Mouse (Mus musculus): ENCODE data around the gene Cdc37l1. TPM values are rescaled to one million over a fixed set of nuclear protein-coding genes. Genes with fewer than 3 reads are reported as not detected.

The Cdc37l1 gene
- polyA plus RNA-seq, 1 experiment from 2014 or later: 47.1 TPM

DNA sequence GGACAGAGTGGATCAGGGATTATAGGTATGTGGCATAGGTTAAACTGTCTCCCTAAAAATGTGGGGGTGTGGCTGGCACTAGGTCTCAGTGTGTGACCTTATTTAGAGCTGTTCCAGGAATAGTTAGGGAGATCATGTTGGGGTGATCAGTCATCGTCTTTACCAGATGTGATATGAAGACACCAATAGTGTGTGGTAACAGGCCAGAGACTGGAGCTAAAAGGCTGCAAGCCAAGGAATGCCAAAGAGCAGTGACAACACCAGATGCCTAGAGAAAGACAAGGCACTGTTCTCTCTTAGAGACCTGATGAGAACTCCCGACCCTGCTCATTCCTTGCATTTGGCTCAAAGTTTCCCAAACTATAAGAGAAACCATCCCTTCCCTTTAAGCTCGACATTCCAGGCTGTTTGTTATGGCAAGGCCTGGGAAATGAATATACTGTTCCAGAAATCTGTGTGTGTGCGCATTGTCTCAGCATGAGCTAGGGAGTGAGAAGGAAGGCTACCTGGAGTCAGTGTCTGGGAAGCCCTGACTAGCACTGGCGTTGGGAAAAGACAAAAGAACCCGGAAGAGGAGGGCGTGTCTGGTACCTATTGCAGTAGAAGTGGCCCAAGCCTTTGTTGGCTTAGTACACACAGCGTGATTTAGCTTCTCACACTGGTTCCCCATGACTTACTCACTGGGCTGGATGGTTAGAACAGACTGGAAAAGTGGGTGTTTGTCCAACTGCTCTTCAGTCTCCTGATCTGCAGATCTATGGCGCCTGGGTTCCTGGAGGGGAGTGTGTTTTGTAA lies 60.2 kb downstream of the Cdc37l1 start:
- ATAC-seq (ENCODE audit: low FRiP score, low read depth): no peak

DNA sequence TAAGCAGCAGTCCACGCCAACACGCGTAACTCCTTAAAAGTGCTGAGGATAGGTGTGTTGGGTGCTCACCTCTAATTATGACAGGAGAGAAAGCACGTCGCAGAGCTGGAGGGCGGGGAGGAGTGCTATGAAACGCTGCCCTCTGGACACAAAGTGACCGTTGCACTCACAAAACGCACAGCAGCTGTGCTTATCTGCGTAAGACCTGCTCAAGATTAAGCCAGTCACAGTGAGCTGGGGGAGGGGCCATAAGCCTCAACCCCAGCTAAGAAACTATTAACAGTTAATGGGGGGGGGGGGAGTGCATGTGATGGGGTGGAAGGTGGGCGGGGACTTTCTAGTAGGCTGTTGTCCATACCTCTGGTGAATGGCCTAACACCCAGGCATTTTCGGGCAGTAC lies 62.6 kb downstream of the Cdc37l1 start:
- Histone ChIP-seq H3K4me2 (no peak overlapping the region), H3K27me3 (no peaks in the 10 kb centered on the region), H3K9ac (no peak overlapping the region), H3K4me1 (replicated peaks) (peaks cover 5% of the 10 kb centered on the region; the same call in 1 of the 2 replicates), H3K4me3 (no peak overlapping the region), H3K27ac (replicated peaks) (no peak overlapping the region), H3K36me3 (no peaks in the 10 kb centered on the region), H3K9me3 (no peaks in the 10 kb centered on the region)
- no peak for ATAC-seq (ENCODE audit: low FRiP score, low read depth)
- 93% methylated on average over 12 of the region's 12 CpGs for WGBS

More for the DNA sequence above, 60.2 kb downstream of the Cdc37l1 start:
- 81% methylated on average over 9 of the region's 9 CpGs for WGBS
- no peak overlapping the region for H3K4me3 ChIP-seq
- no peaks in the 10 kb centered on the region for H3K36me3 ChIP-seq
- no peak overlapping the region for H3K9ac ChIP-seq
- peaks cover 21% of the 10 kb centered on the region for H3K4me1 ChIP-seq (replicated peaks)
- no peak overlapping the region for H3K4me2 ChIP-seq
- no peak overlapping the region for H3K27ac ChIP-seq (replicated peaks)
- no peaks in the 10 kb centered on the region for H3K27me3 ChIP-seq
- no peaks in the 10 kb centered on the region for H3K9me3 ChIP-seq

DNA sequence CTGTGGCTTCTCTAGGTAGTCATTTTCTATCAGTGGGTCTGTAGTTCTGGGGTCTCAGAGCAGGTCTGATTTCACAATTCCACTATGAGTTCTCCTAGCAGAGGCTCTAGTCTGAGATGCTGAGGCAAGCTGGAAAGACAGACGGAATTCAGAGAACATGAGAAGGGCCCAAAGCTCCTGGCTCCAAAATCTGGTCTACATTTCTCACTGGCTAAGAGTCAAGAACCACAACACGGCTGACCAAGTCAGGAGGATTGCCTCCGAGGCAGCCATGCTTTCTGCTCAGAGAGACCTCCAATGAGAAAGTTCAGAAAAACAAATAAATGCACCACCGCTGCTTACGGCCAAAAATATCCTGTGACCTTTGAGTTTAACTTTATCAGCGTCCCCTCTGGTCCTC lies 64.4 kb downstream of the Cdc37l1 start:
- no peak overlapping the region for H3K9ac ChIP-seq
- no peaks in the 10 kb centered on the region for H3K27me3 ChIP-seq
- H3K36me3 ChIP-seq: no peaks in the 10 kb centered on the region
- no peaks in the 10 kb centered on the region for H3K9me3 ChIP-seq
- WGBS: 90% methylated on average over 6 of the region's 6 CpGs
- H3K4me1 ChIP-seq (replicated peaks): no peaks in the 10 kb centered on the region
- H3K4me2 ChIP-seq: no peak overlapping the region
- ATAC-seq (ENCODE audit: low FRiP score, low read depth): no peak
- H3K27ac ChIP-seq (replicated peaks): no peak overlapping the region
- H3K4me3 ChIP-seq: no peak overlapping the region

DNA sequence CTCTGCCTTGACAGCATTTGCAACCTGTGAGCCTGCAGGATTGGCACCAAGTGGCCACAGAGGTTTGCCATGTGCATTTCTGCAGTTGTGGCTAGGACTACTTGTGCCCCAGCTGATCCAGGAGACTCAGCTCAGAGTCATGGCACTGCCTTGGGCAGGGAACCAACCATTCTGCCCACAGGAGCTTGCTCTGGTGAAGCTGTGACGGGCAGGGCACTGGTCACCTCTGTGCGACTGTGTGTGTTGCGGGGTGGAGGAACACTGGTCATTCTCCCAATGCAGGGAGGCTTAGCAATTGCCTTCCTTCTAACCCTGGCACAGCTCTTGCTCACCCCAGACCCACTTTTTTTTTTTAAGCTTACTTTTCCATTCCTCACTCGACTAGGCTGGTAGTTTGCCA lies 65.3 kb downstream of the Cdc37l1 start:
- Histone ChIP-seq H3K9me3 (no peaks in the 10 kb centered on the region), H3K9ac (no peak overlapping the region), H3K4me3 (no peak overlapping the region), H3K4me1 (replicated peaks) (no peaks in the 10 kb centered on the region), H3K36me3 (no peaks in the 10 kb centered on the region), H3K27me3 (no peaks in the 10 kb centered on the region), H3K4me2 (no peak overlapping the region), H3K27ac (replicated peaks) (no peak overlapping the region)
- WGBS: 89% methylated on average over 4 of the region's 4 CpGs
- no peak for ATAC-seq (ENCODE audit: low FRiP score, low read depth)

DNA sequence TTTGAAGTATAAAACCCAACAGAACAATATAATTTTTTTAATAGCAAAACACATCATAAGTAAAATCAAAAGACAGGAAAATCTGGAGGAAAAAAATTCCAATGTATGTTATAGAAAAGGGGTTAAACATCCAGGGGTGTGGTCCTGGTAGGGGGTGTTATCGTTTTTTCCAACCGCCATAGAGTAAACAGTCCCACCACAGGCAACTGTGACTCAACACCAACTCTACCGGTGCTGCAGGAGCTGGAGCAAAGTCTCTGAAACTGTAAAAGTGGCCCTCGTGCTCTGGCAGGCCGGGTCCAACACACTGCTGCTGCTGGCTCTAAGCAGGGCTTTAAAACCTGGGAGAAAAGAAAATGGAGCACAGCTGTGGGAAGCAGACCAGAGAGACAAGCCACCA lies 68.6 kb downstream of the Cdc37l1 start:
- H3K9me3 ChIP-seq: no peaks in the 10 kb centered on the region
- 87% methylated on average over 5 of the region's 5 CpGs for WGBS
- no peaks in the 10 kb centered on the region for H3K27me3 ChIP-seq
- no peak overlapping the region for H3K9ac ChIP-seq
- H3K4me2 ChIP-seq: no peak overlapping the region
- H3K27ac ChIP-seq (replicated peaks): no peak overlapping the region
- H3K36me3 ChIP-seq: no peaks in the 10 kb centered on the region
- H3K4me3 ChIP-seq: no peak overlapping the region
- H3K4me1 ChIP-seq (replicated peaks): peaks cover 3% of the 10 kb centered on the region; the same call in 1 of the 2 replicates
- no peak for ATAC-seq (ENCODE audit: low FRiP score, low read depth)

DNA sequence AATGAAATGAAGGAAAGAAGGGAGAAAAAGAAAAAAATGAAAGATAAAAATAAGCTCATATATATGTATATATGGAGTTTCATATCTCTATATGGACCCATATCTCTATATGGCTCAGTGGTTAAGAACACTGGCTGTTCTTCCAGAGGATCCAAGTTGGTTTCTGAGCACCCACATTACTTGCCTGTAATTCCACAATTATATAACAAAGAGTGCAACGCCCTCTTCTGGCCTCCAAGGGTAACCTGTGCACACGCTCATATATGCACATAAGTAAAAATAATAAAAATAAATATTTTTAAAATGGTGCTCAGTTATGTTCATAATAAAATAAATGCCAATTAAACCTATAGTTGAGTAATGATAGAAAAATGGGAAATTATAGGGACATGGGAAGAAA lies 69.5 kb downstream of the Cdc37l1 start:
- Histone ChIP-seq H3K4me1 (replicated peaks) (peaks cover 9% of the 10 kb centered on the region), H3K27me3 (no peaks in the 10 kb centered on the region), H3K36me3 (no peaks in the 10 kb centered on the region), H3K4me2 (no peak overlapping the region), H3K27ac (replicated peaks) (no peak overlapping the region), H3K4me3 (no peak overlapping the region), H3K9ac (no peak overlapping the region), H3K9me3 (no peaks in the 10 kb centered on the region)
- ATAC-seq (ENCODE audit: low FRiP score, low read depth): no peak
- WGBS: 89% methylated on average over 2 of the region's 2 CpGs

DNA sequence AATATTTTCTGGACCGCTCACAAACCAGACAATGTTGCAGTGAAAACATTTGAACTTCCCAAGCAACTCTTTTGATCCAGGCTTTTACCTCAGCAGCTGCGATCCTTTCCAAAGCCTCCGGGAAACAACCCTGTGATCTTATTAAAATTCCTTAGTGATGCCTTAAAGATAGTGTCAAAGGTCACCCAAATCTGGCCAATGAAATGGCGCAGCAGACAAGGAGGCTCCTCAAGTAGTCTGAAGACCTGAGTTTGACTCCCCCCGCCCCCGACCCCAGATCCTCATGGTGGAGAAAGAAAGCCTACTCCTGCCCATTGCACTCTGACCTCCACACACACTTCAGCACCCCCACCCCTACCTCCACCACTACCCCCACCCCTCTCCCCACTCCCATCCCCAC lies 70.1 kb downstream of the Cdc37l1 start:
- WGBS: 37% methylated on average over 6 of the region's 6 CpGs
- Histone ChIP-seq H3K27me3 (no peaks in the 10 kb centered on the region), H3K27ac (replicated peaks) (no peak overlapping the region), H3K36me3 (no peaks in the 10 kb centered on the region), H3K4me2 (no peak overlapping the region), H3K9me3 (no peaks in the 10 kb centered on the region), H3K9ac (no peak overlapping the region), H3K4me3 (no peak overlapping the region), H3K4me1 (replicated peaks) (peaks cover 9% of the 10 kb centered on the region)
- ATAC-seq (ENCODE audit: low FRiP score, low read depth): no peak

DNA sequence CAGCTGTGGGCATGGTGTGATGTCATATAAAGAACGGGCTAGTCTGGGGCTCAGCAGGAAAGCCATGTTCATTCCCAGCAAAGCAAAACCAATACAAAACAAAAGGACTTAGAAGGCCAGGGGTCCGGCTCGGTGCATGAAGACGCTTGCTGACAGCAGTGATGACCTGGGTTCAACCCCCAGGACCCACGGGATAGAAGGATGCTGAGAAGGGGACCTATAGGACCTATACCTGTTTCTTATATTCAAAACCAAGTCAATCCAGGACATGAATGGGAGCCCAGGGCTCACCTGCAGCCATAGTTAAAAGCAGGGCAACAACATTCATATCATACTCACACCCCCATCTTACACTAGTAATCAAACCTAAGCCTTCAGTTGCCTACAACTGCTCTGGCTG lies 72.9 kb downstream of the Cdc37l1 start:
- no peaks in the 10 kb centered on the region for H3K27me3 ChIP-seq
- peaks cover 9% of the 10 kb centered on the region for H3K4me1 ChIP-seq (replicated peaks)
- H3K4me2 ChIP-seq: no peak overlapping the region
- no peaks in the 10 kb centered on the region for H3K9me3 ChIP-seq
- no peak overlapping the region for H3K9ac ChIP-seq
- WGBS: 75% methylated on average over 5 of the region's 5 CpGs
- no peak overlapping the region for H3K4me3 ChIP-seq
- no peak for ATAC-seq (ENCODE audit: low FRiP score, low read depth)
- no peak overlapping the region for H3K27ac ChIP-seq (replicated peaks)
- no peaks in the 10 kb centered on the region for H3K36me3 ChIP-seq

DNA sequence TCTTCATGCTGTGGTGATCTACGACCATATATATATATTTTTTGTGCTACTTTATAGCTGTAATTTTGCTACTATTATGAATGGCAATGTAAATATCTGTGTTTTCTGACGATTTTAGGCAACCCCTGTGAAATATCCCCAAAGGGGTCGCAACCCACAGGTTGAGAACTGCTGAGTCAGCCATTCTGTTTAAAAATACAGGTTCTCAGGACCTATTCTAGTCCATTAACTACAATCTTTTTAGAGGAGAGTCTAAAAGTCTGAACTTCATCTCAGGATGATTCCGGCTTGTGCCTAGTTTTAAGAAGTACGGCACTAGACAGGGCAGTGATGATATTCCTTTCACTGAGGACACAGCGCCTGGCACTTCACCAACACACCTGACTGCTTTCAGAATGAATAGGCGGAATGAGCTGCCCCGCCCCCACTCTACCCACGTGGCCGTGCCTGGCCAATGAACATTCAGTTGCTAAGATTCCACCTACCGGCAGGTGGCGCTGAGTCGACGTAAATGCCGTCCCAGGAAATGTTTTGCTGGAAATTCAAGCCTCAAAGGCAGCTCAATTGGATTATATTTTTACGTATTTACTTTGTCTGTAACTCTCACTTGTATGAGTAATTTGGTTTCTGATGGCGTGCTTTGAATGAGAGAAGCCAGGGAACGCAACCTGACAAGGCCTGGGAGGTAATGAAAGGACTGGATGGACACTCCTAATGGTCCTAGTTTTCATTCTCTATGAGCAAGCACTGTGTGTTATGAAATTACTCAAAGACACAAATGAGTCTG lies 73.6 kb downstream of the Cdc37l1 start:
- 17% methylated on average over 18 of the region's 18 CpGs for WGBS
- no peaks in the 10 kb centered on the region for H3K27me3 ChIP-seq
- H3K9ac ChIP-seq: 0 out of 2 replicates have a peak overlapping the region, but pooled peaks have one; percentile 13
- no peaks in the 10 kb centered on the region for H3K9me3 ChIP-seq
- peak overlapping the region; percentile 13 for H3K4me3 ChIP-seq
- no peaks in the 10 kb centered on the region for H3K36me3 ChIP-seq
- no peak overlapping the region for H3K27ac ChIP-seq (replicated peaks)
- ATAC-seq (ENCODE audit: low FRiP score, low read depth): peak; percentile 81
- H3K4me1 ChIP-seq (replicated peaks): peaks cover 9% of the 10 kb centered on the region
- peak overlapping the region; percentile 52 for H3K4me2 ChIP-seq

DNA sequence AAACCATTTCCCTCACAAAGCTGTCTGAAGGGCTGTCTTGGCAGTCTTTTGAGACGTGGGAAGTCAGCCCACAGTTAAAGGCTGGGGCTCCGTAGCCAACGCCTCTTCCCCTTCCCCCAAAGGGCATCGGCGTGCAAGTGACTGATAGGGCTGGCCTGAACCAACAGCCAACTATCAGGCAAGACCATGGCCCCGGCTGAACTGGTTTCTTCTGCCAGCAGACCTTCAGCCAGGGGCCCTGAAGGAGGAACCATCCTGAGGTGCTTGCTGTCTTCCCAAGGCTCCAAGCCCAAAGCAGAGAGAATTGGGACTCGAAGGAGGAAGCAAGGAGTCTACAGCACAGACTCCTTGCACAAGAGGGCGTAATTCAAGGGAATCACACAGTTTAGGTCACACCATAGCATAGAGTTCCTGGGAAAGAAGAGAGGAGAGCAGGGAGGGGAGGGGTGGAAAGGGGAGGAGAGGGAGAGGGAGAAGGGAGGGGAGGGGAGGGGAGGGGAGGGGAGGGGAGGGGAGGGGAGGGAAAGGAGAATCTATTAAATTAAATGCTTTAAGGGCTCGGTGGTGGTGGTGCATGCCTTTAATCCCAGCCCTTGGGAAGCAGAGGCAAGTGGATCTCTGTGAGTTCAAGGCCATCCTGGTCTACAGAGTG lies 74.4 kb downstream of the Cdc37l1 start:
- Histone ChIP-seq H3K4me2 (peak overlapping the region; percentile 52), H3K27ac (replicated peaks) (no peak overlapping the region)
- ATAC-seq (ENCODE audit: low FRiP score, low read depth): peak; percentile 16; the same call in 1 of the 2 replicates

DNA sequence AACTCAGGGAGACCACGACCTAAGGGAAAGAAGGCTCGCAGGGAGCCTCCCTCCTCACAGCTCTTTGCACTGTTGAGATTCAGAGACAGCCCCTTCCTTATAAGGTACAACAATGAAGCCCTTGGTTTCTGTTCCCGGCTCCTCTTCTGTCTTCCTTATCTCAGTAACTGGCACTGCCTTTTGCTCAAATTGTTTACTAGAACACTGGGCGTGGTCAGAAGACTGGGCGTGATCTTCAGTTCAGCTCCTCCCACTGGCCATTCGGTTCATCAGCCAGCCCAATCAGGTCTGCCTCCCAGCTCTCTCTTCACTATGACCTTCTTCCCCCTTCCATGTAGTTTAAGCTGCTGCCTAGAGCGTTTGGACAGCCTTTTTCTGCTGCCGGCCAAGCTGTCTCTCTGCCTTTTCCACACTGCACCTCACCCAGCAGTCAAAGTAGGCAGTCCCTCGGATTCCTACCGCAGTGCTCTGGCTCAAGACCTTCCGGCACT lies 76.9 kb downstream of the Cdc37l1 start:
- WGBS: 13% methylated on average over 11 of the region's 11 CpGs
- H3K27me3 ChIP-seq: no peaks in the 10 kb centered on the region
- H3K27ac ChIP-seq (replicated peaks): no peak overlapping the region
- ATAC-seq (ENCODE audit: low FRiP score, low read depth): peak; percentile 24; the same call in 1 of the 2 replicates
- no peak overlapping the region for H3K9ac ChIP-seq
- no peaks in the 10 kb centered on the region for H3K36me3 ChIP-seq
- peaks cover 9% of the 10 kb centered on the region for H3K4me1 ChIP-seq (replicated peaks)
- H3K9me3 ChIP-seq: no peaks in the 10 kb centered on the region
- peak overlapping the region; percentile 17 for H3K4me3 ChIP-seq
- peak overlapping the region; percentile 42 for H3K4me2 ChIP-seq

More for the DNA sequence above, 74.4 kb downstream of the Cdc37l1 start:
- Histone ChIP-seq H3K4me3 (no peak overlapping the region), H3K36me3 (no peaks in the 10 kb centered on the region), H3K4me1 (replicated peaks) (peaks cover 9% of the 10 kb centered on the region), H3K9me3 (no peaks in the 10 kb centered on the region), H3K27me3 (no peaks in the 10 kb centered on the region), H3K9ac (no peak overlapping the region)
- 63% methylated on average over 9 of the region's 9 CpGs for WGBS

DNA sequence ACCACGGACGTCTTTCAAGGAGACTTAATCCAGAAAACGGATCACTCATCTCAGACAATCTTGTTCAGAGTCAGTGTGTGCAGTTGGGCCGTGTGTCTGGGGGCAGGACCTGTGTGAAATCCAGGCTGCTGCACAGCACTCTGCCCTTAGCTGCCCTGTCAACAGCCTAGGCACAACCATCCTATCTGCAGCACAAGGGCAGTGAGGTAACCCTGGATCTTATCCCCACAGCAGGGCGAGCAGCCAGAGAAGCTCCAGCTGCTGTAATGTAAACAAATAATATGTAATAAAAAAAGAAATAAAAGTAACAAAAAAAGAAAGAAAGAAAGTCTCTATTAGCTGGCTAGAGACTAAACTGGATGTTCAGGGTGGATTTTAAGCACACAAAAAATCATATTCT lies 79.0 kb downstream of the Cdc37l1 start:
- Histone ChIP-seq H3K27ac (replicated peaks) (no peak overlapping the region), H3K4me2 (no peak overlapping the region), H3K4me1 (replicated peaks) (peaks cover 3% of the 10 kb centered on the region; the same call in 1 of the 2 replicates), H3K36me3 (no peaks in the 10 kb centered on the region), H3K9me3 (no peaks in the 10 kb centered on the region), H3K4me3 (no peak overlapping the region), H3K9ac (no peak overlapping the region), H3K27me3 (no peaks in the 10 kb centered on the region)
- no peak for ATAC-seq (ENCODE audit: low FRiP score, low read depth)
- 85% methylated on average over 5 of the region's 5 CpGs for WGBS
